Mouse (Mus musculus): ENCODE measurements around the gene Ubtd2. TPM values are rescaled to one million over a fixed set of nuclear protein-coding genes. Genes with fewer than 3 reads are reported as not detected.

Gene Ubtd2
- total RNA-seq, 2 experiments from 2014 or later: 15.3 to 15.5 TPM

GRCm38 (mm10) chr11:32565088-32565487 is 109.9 kb downstream of the Ubtd2 start:
- DNase-seq: no peak

GRCm38 (mm10) chr11:32566184-32566583 is 111.0 kb downstream of the Ubtd2 start:
- no peak for DNase-seq

Other genes with a start within 250 kb of the Ubtd2 start
- 10 to 100 TPM; 14.8 to 19.4 TPM for gene Snrnp25, start 250.0 kb upstream of the Ubtd2 start, total RNA-seq (2021)
- gene Rhbdf1, start 233.1 kb upstream of the Ubtd2 start, total RNA-seq (2021): 10 to 100 TPM; 24.7 to 36.8 TPM
- 10 to 100 TPM; 22.1 to 22.7 TPM for gene Mpg, start 228.9 kb upstream of the Ubtd2 start, total RNA-seq (2021)
- gene Nprl3, start 187.7 kb upstream of the Ubtd2 start, total RNA-seq (2021): 10 to 100 TPM; 62.9 to 65.2 TPM
- not detected for gene Hba-x, start 179.0 kb upstream of the Ubtd2 start, total RNA-seq (2021)
- gene Hba-a1, start 171.9 kb upstream of the Ubtd2 start, total RNA-seq (2021): 1,000 to 10,000 TPM; 2,230 to 3,771 TPM
- gene Hbq1b, start 168.4 kb upstream of the Ubtd2 start, total RNA-seq (2021): not detected
- gene Hba-a2, start 158.9 kb upstream of the Ubtd2 start, total RNA-seq (2021): 1,000 to 10,000 TPM; 1,676 to 2,955 TPM
- under 1 TPM; 0.49 to 0.93 TPM for gene Hbq1a, start 155.3 kb upstream of the Ubtd2 start, total RNA-seq (2021)
- gene Sh3pxd2b, start 107.5 kb upstream of the Ubtd2 start, total RNA-seq (2021): 10 to 100 TPM in 1 of 2 experiments, 1 to 10 TPM in 1; 5.7 to 10.7 TPM
- 1 to 10 TPM in 1 of 2 experiments, under 1 TPM in 1; 0.89 to 1.2 TPM for gene Efcab9, start 76.7 kb downstream of the Ubtd2 start, total RNA-seq (2021)
- 10 to 100 TPM in 1 of 2 experiments, 1 to 10 TPM in 1; 9.0 to 13.3 TPM for gene Stk10, start 77.9 kb downstream of the Ubtd2 start, total RNA-seq (2021)
- 100 to 1,000 TPM; 107 to 111 TPM for gene Fbxw11, start 187.4 kb downstream of the Ubtd2 start, total RNA-seq (2021)

Data from adrenal gland, postnatal 36 days (tissue).